Mouse (Mus musculus): ENCODE measurements around the gene Vmn1r191. TPM values are rescaled to one million over a fixed set of nuclear protein-coding genes. Genes with fewer than 3 reads are reported as not detected.
"Not testable (repeated sequence)": the region's sequence is repeated elsewhere in the genome, so short reads cannot be mapped to it uniquely, and the experiment has no call there.

Vmn1r191 gene
- polyA plus RNA-seq (2012; ENCODE audit: insufficient read depth, insufficient read length, missing spikeins): not detected in 2 replicates

- TF ChIP-seq POLR2A (IDR thresholded peaks at IDR 0.05; ENCODE audit: borderline replicate concordance, low read depth, low read length) (no peak), CTCF (IDR thresholded peaks at IDR 0.05; ENCODE audit: low read depth, low read length) (no peak)
- no peak within 1 kb of the TSS for H3K27ac ChIP-seq (ENCODE audit: insufficient read depth, low read depth, low read length)
- no peaks in the 10 kb centered on the region for H3K4me1 ChIP-seq (ENCODE audit: control insufficient read depth, insufficient read depth, low read length)
- no peak within 1 kb of the TSS for H3K4me3 ChIP-seq (ENCODE audit: insufficient read depth, low read length)
Measured at GRCm38 (mm10) chr13:22183869-22184268, at the start of gene Vmn1r191. Gene Vmn1r191 (minus strand): TSS chr13:22183969.

GRCm38 (mm10) chr13:22223060-22223459 lies 39.3 kb upstream of the Vmn1r191 start, which contains the start of gene Vmn1r193:
Gene Vmn1r193 (minus strand): TSS chr13:22223160.
- not testable (repeated sequence) for H3K4me1 ChIP-seq (ENCODE audit: control insufficient read depth, insufficient read depth, low read length); H3K4me3 ChIP-seq (ENCODE audit: insufficient read depth, low read length); H3K27ac ChIP-seq (ENCODE audit: insufficient read depth, low read depth, low read length)

GRCm38 (mm10) chr13:22192756-22193155 lies 9.0 kb upstream of the Vmn1r191 start:
- H3K27ac ChIP-seq (ENCODE audit: insufficient read depth, low read depth, low read length); H3K4me1 ChIP-seq (ENCODE audit: control insufficient read depth, insufficient read depth, low read length); H3K4me3 ChIP-seq (ENCODE audit: insufficient read depth, low read length): not testable (repeated sequence)

GRCm38 (mm10) chr13:22191041-22191440 lies 7.3 kb upstream of the Vmn1r191 start, which contains the start of gene Vmn1r192:
Gene Vmn1r192 (minus strand): TSS chr13:22191141.
- H3K4me3 ChIP-seq (ENCODE audit: insufficient read depth, low read length): no peak within 1 kb of the TSS
- no peak for TF ChIP-seq POLR2A (IDR thresholded peaks at IDR 0.05; ENCODE audit: borderline replicate concordance, low read depth, low read length)
- no peak for TF ChIP-seq CTCF (IDR thresholded peaks at IDR 0.05; ENCODE audit: low read depth, low read length)
- no peaks in the 10 kb centered on the region for H3K4me1 ChIP-seq (ENCODE audit: control insufficient read depth, insufficient read depth, low read length)
- no peak within 1 kb of the TSS for H3K27ac ChIP-seq (ENCODE audit: insufficient read depth, low read depth, low read length)

- TF ChIP-seq CTCF (IDR thresholded peaks at IDR 0.05; ENCODE audit: low read depth, low read length) (no peak), POLR2A (IDR thresholded peaks at IDR 0.05; ENCODE audit: borderline replicate concordance, low read depth, low read length) (no peak)
- Histone ChIP-seq H3K27ac (ENCODE audit: insufficient read depth, low read depth, low read length) (no peak overlapping the region), H3K4me1 (ENCODE audit: control insufficient read depth, insufficient read depth, low read length) (no peaks in the 10 kb centered on the region), H3K4me3 (ENCODE audit: insufficient read depth, low read length) (no peak overlapping the region)
Measured at GRCm38 (mm10) chr13:22190385-22190784, 6.6 kb upstream of the Vmn1r191 start.

GRCm38 (mm10) chr13:22189313-22189712 lies 5.5 kb upstream of the Vmn1r191 start:
- Histone ChIP-seq H3K27ac (ENCODE audit: insufficient read depth, low read depth, low read length) (no peak overlapping the region), H3K4me3 (ENCODE audit: insufficient read depth, low read length) (no peak overlapping the region), H3K4me1 (ENCODE audit: control insufficient read depth, insufficient read depth, low read length) (no peaks in the 10 kb centered on the region)
- TF ChIP-seq POLR2A (IDR thresholded peaks at IDR 0.05; ENCODE audit: borderline replicate concordance, low read depth, low read length) (no peak), CTCF (IDR thresholded peaks at IDR 0.05; ENCODE audit: low read depth, low read length) (no peak)

GRCm38 (mm10) chr13:22168416-22168815 lies 15.4 kb downstream of the Vmn1r191 start:
- Histone ChIP-seq H3K27ac (ENCODE audit: insufficient read depth, low read depth, low read length) (no peak overlapping the region), H3K4me3 (ENCODE audit: insufficient read depth, low read length) (no peak overlapping the region), H3K4me1 (ENCODE audit: control insufficient read depth, insufficient read depth, low read length) (no peaks in the 10 kb centered on the region)
- TF ChIP-seq CTCF (IDR thresholded peaks at IDR 0.05; ENCODE audit: low read depth, low read length) (no peak), POLR2A (IDR thresholded peaks at IDR 0.05; ENCODE audit: borderline replicate concordance, low read depth, low read length) (no peak)

GRCm38 (mm10) chr13:22136495-22137293 lies 47.1 kb downstream of the Vmn1r191 start:
- H3K4me3 ChIP-seq (ENCODE audit: insufficient read depth, low read length); H3K27ac ChIP-seq (ENCODE audit: insufficient read depth, low read depth, low read length); H3K4me1 ChIP-seq (ENCODE audit: control insufficient read depth, insufficient read depth, low read length): not testable (repeated sequence)

Other genes with a start within 250 kb of the Vmn1r191 start
- gene Zfp184, start 238.9 kb downstream of the Vmn1r191 start, polyA plus RNA-seq (2012; ENCODE audit: insufficient read depth, insufficient read length, missing spikeins): 0.25 and 0.76 TPM in 2 replicates
- gene Pom121l2, start 202.8 kb downstream of the Vmn1r191 start, polyA plus RNA-seq (2012; ENCODE audit: insufficient read depth, insufficient read length, missing spikeins): not detected in 2 replicates
- gene Prss16, start 174.2 kb downstream of the Vmn1r191 start, polyA plus RNA-seq (2012; ENCODE audit: insufficient read depth, insufficient read length, missing spikeins): 3.0 and 3.4 TPM in 2 replicates
- gene Hist1h2ah, start 148.4 kb downstream of the Vmn1r191 start, polyA plus RNA-seq (2012; ENCODE audit: insufficient read depth, insufficient read length, missing spikeins): not detected in 2 replicates
- gene Hist1h2bk, start 148.1 kb downstream of the Vmn1r191 start, polyA plus RNA-seq (2012; ENCODE audit: insufficient read depth, insufficient read length, missing spikeins): 2.9 and 5.5 TPM in 2 replicates
- gene Hist1h4i, start 142.6 kb downstream of the Vmn1r191 start, polyA plus RNA-seq (2012; ENCODE audit: insufficient read depth, insufficient read length, missing spikeins): 7.5 and 8.2 TPM in 2 replicates
- gene Hist1h2ag, start 141.0 kb downstream of the Vmn1r191 start, polyA plus RNA-seq (2012; ENCODE audit: insufficient read depth, insufficient read length, missing spikeins): 5.0 and 7.4 TPM in 2 replicates
- 1.4 and 4.4 TPM in 2 replicates for gene Hist1h2bj, start 140.8 kb downstream of the Vmn1r191 start, polyA plus RNA-seq (2012; ENCODE audit: insufficient read depth, insufficient read length, missing spikeins)
- gene Vmn1r188, start 99.5 kb downstream of the Vmn1r191 start, polyA plus RNA-seq (2012; ENCODE audit: insufficient read depth, insufficient read length, missing spikeins): not detected in 2 replicates
- gene Vmn1r189, start 78.1 kb downstream of the Vmn1r191 start, polyA plus RNA-seq (2012; ENCODE audit: insufficient read depth, insufficient read length, missing spikeins): not detected in 2 replicates
- not detected in 2 replicates for gene Vmn1r192, start 7.2 kb upstream of the Vmn1r191 start, polyA plus RNA-seq (2012; ENCODE audit: insufficient read depth, insufficient read length, missing spikeins)
- not detected in 2 replicates for gene Vmn1r193, start 39.2 kb upstream of the Vmn1r191 start, polyA plus RNA-seq (2012; ENCODE audit: insufficient read depth, insufficient read length, missing spikeins)
- gene Vmn1r194, start 60.2 kb upstream of the Vmn1r191 start, polyA plus RNA-seq (2012; ENCODE audit: insufficient read depth, insufficient read length, missing spikeins): not detected in 2 replicates
- not detected in 2 replicates for gene Vmn1r195, start 86.6 kb upstream of the Vmn1r191 start, polyA plus RNA-seq (2012; ENCODE audit: insufficient read depth, insufficient read length, missing spikeins)
- gene Vmn1r196, start 106.0 kb upstream of the Vmn1r191 start, polyA plus RNA-seq (2012; ENCODE audit: insufficient read depth, insufficient read length, missing spikeins): not detected in 2 replicates
- not detected in 2 replicates for gene Vmn1r197, start 140.6 kb upstream of the Vmn1r191 start, polyA plus RNA-seq (2012; ENCODE audit: insufficient read depth, insufficient read length, missing spikeins)
- gene Vmn1r198, start 166.4 kb upstream of the Vmn1r191 start, polyA plus RNA-seq (2012; ENCODE audit: insufficient read depth, insufficient read length, missing spikeins): not detected in 2 replicates
- gene Vmn1r199, start 195.8 kb upstream of the Vmn1r191 start, polyA plus RNA-seq (2012; ENCODE audit: insufficient read depth, insufficient read length, missing spikeins): not detected in 2 replicates
- gene Vmn1r200, start 206.4 kb upstream of the Vmn1r191 start, polyA plus RNA-seq (2012; ENCODE audit: insufficient read depth, insufficient read length, missing spikeins): not detected in 2 replicates

All from bone marrow macrophage, adult 2 months (primary cell).